Mouse (Mus musculus) intestine, embryonic 14.5 days (tissue): ENCODE data around the gene Rtkn. TPM values are rescaled to one million over a fixed set of nuclear protein-coding genes. Genes with fewer than 3 reads are reported as not detected.

Source experiments
- ATAC-seq: fragments of 200-750 bp; cut with Nextera tagmentation; replicated peaks from 2 replicates; pipeline ENCODE4 v1.8.0; 2017; ENCODE audit warnings: low read depth, moderate number of reproducible peaks, moderate TSS enrichment, moderate library complexity; ENCODE audit not compliant: low FRiP score, low TSS enrichment
- DNase-seq: peaks from one replicate; pipeline ENCODE4 v3.0.0-alpha.2; 2018; ENCODE audit warnings: low spot score
- H3K27ac ChIP-seq: fragments of 300-500 bp; sonication (generic); 2 replicates; pipeline ENCODE4 v1.5.1; 2014; ENCODE audit warnings: low read depth, mild to moderate bottlenecking, control low read depth
- H3K27me3 ChIP-seq: fragments of 300-500 bp; sonication (generic); replicated peaks from 2 replicates; pipeline ENCODE4 v1.6.1; 2014; ENCODE audit warnings: low read length, control low read depth; ENCODE audit not compliant: control insufficient read depth, insufficient read depth
- H3K36me3 ChIP-seq: fragments of 300-500 bp; sonication (generic); 2 replicates; pipeline ENCODE4 v1.6.1; 2014; ENCODE audit warnings: low read length, control low read depth; ENCODE audit not compliant: control insufficient read depth, insufficient read depth
- H3K4me1 ChIP-seq: fragments of 300-500 bp; sonication (generic); replicated peaks from 2 replicates; pipeline ENCODE4 v1.6.1; 2014; ENCODE audit warnings: low read length, control low read depth, mixed read lengths; ENCODE audit not compliant: control insufficient read depth, insufficient read depth
- H3K4me2 ChIP-seq: fragments of 300-500 bp; sonication (generic); 2 replicates; pipeline ENCODE4 v1.6.1; 2014; ENCODE audit warnings: low read length
- H3K4me3 ChIP-seq: fragments of 300-500 bp; sonication (generic); 2 replicates; pipeline ENCODE4 v1.5.1; 2014; ENCODE audit warnings: low read depth, low read length, control low read depth, mixed read lengths
- H3K9ac ChIP-seq: fragments of 300-500 bp; sonication (generic); 2 replicates; pipeline ENCODE4 v1.6.1; 2014; ENCODE audit warnings: mild to moderate bottlenecking, low read length
- H3K9me3 ChIP-seq: fragments of 300-500 bp; sonication (generic); 2 replicates; pipeline ENCODE4 v1.6.1; 2016; ENCODE audit warnings: low read length, control low read depth; ENCODE audit not compliant: control insufficient read depth
- WGBS: fragments of 180-500 bp; shearing (Covaris S2); extraction: QIAGEN DNeasy Blood & Tissue Kit; methylation state at CpG from one replicate; pipeline ENCODE4 v1.1.7; 2014; 5-methylcytosine and 5-hydroxymethylcytosine counted together
- polyA plus RNA-seq: library from polyadenylated mRNA; unstranded; fragments of >200 nt; fragmentation: Nextera tagmentation; extraction: Ambion mirVana; gene quantifications from 2 replicates; pipeline ENCODE4 v1.2.1, GENCODE M21; 2014

The Rtkn gene
- polyA plus RNA-seq, 1 experiment from 2014 or later, result 17.6 TPM

- H3K27ac ChIP-seq, result peak overlapping the region; percentile 94
- H3K9me3 ChIP-seq, result no peaks in the 10 kb centered on the region
- no peaks in the 10 kb centered on the region for H3K27me3 ChIP-seq
- 2% methylated on average over 44 of the region's 52 CpGs for WGBS
- DNase-seq, result no peak
- H3K4me3 ChIP-seq, result peak overlapping the region; percentile 82
- H3K9ac ChIP-seq, result peak overlapping the region; percentile 75
- H3K36me3 ChIP-seq, result peaks cover 25% of the 10 kb centered on the region
- peak overlapping the region; percentile 96 for H3K4me2 ChIP-seq
- peaks cover 29% of the 10 kb centered on the region; the same call in 1 of the 2 replicates for H3K4me1 ChIP-seq
- ATAC-seq, result peak; percentile 0; the same call in 1 of the 2 replicates
These were observed 13.2 kb upstream of the Rtkn start for GRCm38 (mm10) chr6:83121863-83122710.

GRCm38 (mm10) chr6:83122961-83123360 is 12.3 kb upstream of the Rtkn start:
- H3K27me3 ChIP-seq, result no peaks in the 10 kb centered on the region
- H3K36me3 ChIP-seq, result peaks cover 17% of the 10 kb centered on the region
- ATAC-seq (no peak), DNase-seq (no peak)
- no peak overlapping the region for H3K27ac ChIP-seq
- WGBS, result 87% methylated on average over 5 of the region's 5 CpGs
- peak overlapping the region; percentile 96 for H3K4me2 ChIP-seq
- H3K4me1 ChIP-seq, result peaks cover 29% of the 10 kb centered on the region; the same call in 1 of the 2 replicates
- H3K9me3 ChIP-seq, result no peaks in the 10 kb centered on the region
- H3K4me3 ChIP-seq, result no peak overlapping the region
- H3K9ac ChIP-seq, result peak overlapping the region; percentile 75; the same call in 1 of the 2 replicates

- Histone ChIP-seq H3K27ac (peak overlapping the region; percentile 16; the same call in 1 of the 2 replicates), H3K36me3 (no peaks in the 10 kb centered on the region), H3K4me2 (peak overlapping the region; percentile 84), H3K4me1 (peaks cover 26% of the 10 kb centered on the region; the same call in 1 of the 2 replicates), H3K27me3 (no peaks in the 10 kb centered on the region), H3K4me3 (peak overlapping the region; percentile 67), H3K9me3 (no peaks in the 10 kb centered on the region), H3K9ac (peak overlapping the region; percentile 50)
- under 1% methylated on average over 30 of the region's 30 CpGs for WGBS
- DNase-seq (peak; percentile 96), ATAC-seq (0 out of 2 replicates have a peak, but pooled peaks have one; percentile 12)
These were observed 10.4 kb upstream of the Rtkn start for GRCm38 (mm10) chr6:83124851-83125312.

GRCm38 (mm10) chr6:83125331-83125730 is 9.9 kb upstream of the Rtkn start, which contains the start of gene Ino80b:
Gene Ino80b, minus strand, starts transcription at chr6:83125431.
- Histone ChIP-seq H3K9ac (peak within 1 kb of the TSS; percentile 50), H3K27ac (peak within 1 kb of the TSS; percentile 16; the same call in 1 of the 2 replicates), H3K4me2 (peak within 1 kb of the TSS; percentile 84), H3K4me1 (peaks cover 22% of the 10 kb centered on the region; the same call in 1 of the 2 replicates), H3K27me3 (no peaks in the 10 kb centered on the region), H3K36me3 (no peaks in the 10 kb centered on the region), H3K9me3 (no peaks in the 10 kb centered on the region), H3K4me3 (peak within 1 kb of the TSS; percentile 67)
- DNase-seq, result no peak
- 17% methylated on average over 5 of the region's 5 CpGs for WGBS
- ATAC-seq, result no peak

GRCm38 (mm10) chr6:83127419-83127818 is 7.8 kb upstream of the Rtkn start:
- peaks cover 15% of the 10 kb centered on the region; the same call in 1 of the 2 replicates for H3K4me1 ChIP-seq
- no peak overlapping the region for H3K4me3 ChIP-seq
- H3K27me3 ChIP-seq, result no peaks in the 10 kb centered on the region
- H3K36me3 ChIP-seq, result no peaks in the 10 kb centered on the region
- no peak overlapping the region for H3K4me2 ChIP-seq
- WGBS, result 92% methylated on average over 5 of the region's 5 CpGs
- no peak overlapping the region for H3K9ac ChIP-seq
- no peaks in the 10 kb centered on the region for H3K9me3 ChIP-seq
- no peak for ATAC-seq
- no peak for DNase-seq
- H3K27ac ChIP-seq, result no peak overlapping the region

GRCm38 (mm10) chr6:83131469-83132034 is 3.7 kb upstream of the Rtkn start:
- 50% methylated on average over 6 of the region's 6 CpGs for WGBS

GRCm38 (mm10) chr6:83132176-83132919 is 2.9 kb upstream of the Rtkn start:
- H3K4me1 ChIP-seq, result peaks cover 14% of the 10 kb centered on the region; the same call in 1 of the 2 replicates
- 79% methylated on average over 9 of the region's 9 CpGs for WGBS
- H3K9ac ChIP-seq, result no peak overlapping the region
- no peaks in the 10 kb centered on the region for H3K27me3 ChIP-seq
- no peak overlapping the region for H3K4me3 ChIP-seq
- H3K27ac ChIP-seq, result no peak overlapping the region
- no peaks in the 10 kb centered on the region for H3K9me3 ChIP-seq
- no peaks in the 10 kb centered on the region for H3K36me3 ChIP-seq
- no peak overlapping the region for H3K4me2 ChIP-seq
- DNase-seq (no peak), ATAC-seq (no peak)

More at GRCm38 (mm10) chr6:83131469-83132034, 3.7 kb upstream of the Rtkn start:
- Histone ChIP-seq H3K4me1 (peaks cover 14% of the 10 kb centered on the region; the same call in 1 of the 2 replicates), H3K27me3 (no peaks in the 10 kb centered on the region), H3K9ac (no peak overlapping the region), H3K36me3 (no peaks in the 10 kb centered on the region), H3K27ac (peak overlapping the region; percentile 48), H3K9me3 (no peaks in the 10 kb centered on the region), H3K4me3 (no peak overlapping the region), H3K4me2 (0 out of 2 replicates have a peak overlapping the region, but pooled peaks have one; percentile 0)
- DNase-seq, result no peak
- ATAC-seq, result peak; percentile 40; the same call in 1 of the 2 replicates

- no peak for ATAC-seq
- no peaks in the 10 kb centered on the region for H3K27me3 ChIP-seq
- H3K4me1 ChIP-seq, result peaks cover 28% of the 10 kb centered on the region
- H3K36me3 ChIP-seq, result no peaks in the 10 kb centered on the region
- no peak overlapping the region for H3K9ac ChIP-seq
- WGBS, result 70% methylated on average over 3 of the region's 3 CpGs
- no peaks in the 10 kb centered on the region for H3K9me3 ChIP-seq
- no peak overlapping the region for H3K4me3 ChIP-seq
- H3K27ac ChIP-seq, result no peak overlapping the region
- no peak overlapping the region for H3K4me2 ChIP-seq
- no peak for DNase-seq
These were observed 1.0 kb upstream of the Rtkn start for GRCm38 (mm10) chr6:83134226-83134625.
